Mouse (Mus musculus) spleen, embryonic (tissue): ENCODE results near the gene Sgpp1.
"Not testable (repeated sequence)": the region's sequence is repeated elsewhere in the genome, so short reads cannot be mapped to it uniquely, and the experiment has no call there.

Source experiments
- CTCF ChIA-PET: fragments of 350-600 bp; sonication (Branson Sonifier 250); formaldehyde crosslinking; loops from one replicate; lab custom pipeline; 2022; lab: Charles Lee

The Sgpp1 gene

GRCm38 (mm10) chr12:75733331-75734070 lies 2.0 kb downstream of the Sgpp1 start:
- CTCF ChIA-PET: no interaction called here

- CTCF ChIA-PET: no interaction called here
Observed at GRCm38 (mm10) chr12:75731927-75732443, 3.5 kb downstream of the Sgpp1 start.

GRCm38 (mm10) chr12:75731508-75731907 lies 4.0 kb downstream of the Sgpp1 start:
- CTCF ChIA-PET: no interaction called here

- CTCF ChIA-PET: no interaction called here
Observed at GRCm38 (mm10) chr12:75730458-75730857, 5.1 kb downstream of the Sgpp1 start.

- CTCF ChIA-PET: no interaction called here
Observed at GRCm38 (mm10) chr12:75729876-75730275, 5.7 kb downstream of the Sgpp1 start.

- CTCF ChIA-PET: interaction anchor here (0.6 kb wide), 1 partner anchor 24 kb away, joined by 4 read pairs; no protein-coding TSS in a partner anchor
Observed at GRCm38 (mm10) chr12:75727333-75728125, 8.0 kb downstream of the Sgpp1 start.

- CTCF ChIA-PET: interaction anchor here (0.6 kb wide), 1 partner anchor 1849 kb away, joined by 3 read pairs; no protein-coding TSS in a partner anchor
Observed at GRCm38 (mm10) chr12:75726349-75726861, 9.1 kb downstream of the Sgpp1 start.

GRCm38 (mm10) chr12:75724621-75725324 lies 10.8 kb downstream of the Sgpp1 start:
- CTCF ChIA-PET: no interaction called here

- CTCF ChIA-PET: no interaction called here
Observed at GRCm38 (mm10) chr12:75723839-75724463, 11.6 kb downstream of the Sgpp1 start.

- CTCF ChIA-PET: no interaction called here
Observed at GRCm38 (mm10) chr12:75721941-75722340, 13.6 kb downstream of the Sgpp1 start.

GRCm38 (mm10) chr12:75721006-75721405 lies 14.5 kb downstream of the Sgpp1 start:
- CTCF ChIA-PET: interaction anchor here (0.6 kb wide), 1 partner anchor 50 kb away, joined by 3 read pairs; no protein-coding TSS in a partner anchor

GRCm38 (mm10) chr12:75713596-75713995 lies 21.9 kb downstream of the Sgpp1 start:
- CTCF ChIA-PET: no interaction called here

- CTCF ChIA-PET: not testable (repeated sequence)
Observed at GRCm38 (mm10) chr12:75712905-75713304, 22.6 kb downstream of the Sgpp1 start.

GRCm38 (mm10) chr12:75710596-75711376 lies 24.7 kb downstream of the Sgpp1 start:
- CTCF ChIA-PET: no interaction called here

GRCm38 (mm10) chr12:75709506-75709905 lies 26.0 kb downstream of the Sgpp1 start:
- CTCF ChIA-PET: no interaction called here

GRCm38 (mm10) chr12:75706670-75707069 lies 28.9 kb downstream of the Sgpp1 start:
- CTCF ChIA-PET: no interaction called here

- CTCF ChIA-PET: interaction anchor here (0.6 to 0.7 kb wide), 2 partner anchors 34 to 410 kb away, joined by 3 read pairs; no protein-coding TSS in a partner anchor
Observed at GRCm38 (mm10) chr12:75702739-75703122, 32.8 kb downstream of the Sgpp1 start.

- CTCF ChIA-PET: interaction anchor here (0.6 kb wide), 1 partner anchor 411 kb away, joined by 3 read pairs; no protein-coding TSS in a partner anchor
Observed at GRCm38 (mm10) chr12:75702084-75702738, 33.3 kb downstream of the Sgpp1 start.
